Mouse (Mus musculus) large intestine, adult 2 months (tissue): ENCODE results near the gene Arxes1. TPM values are rescaled to one million over a fixed set of nuclear protein-coding genes. Genes with fewer than 3 reads are reported as not detected.

Experiments used
- polyA plus RNA-seq: library from polyadenylated mRNA; depleted of rRNA; stranded (reverse); fragments of >200 nt; gene quantifications from 2 replicates; pipeline ENCODE4 v1.2.3, GENCODE M21; 2012; rRNA removed

Gene Arxes1
- polyA plus RNA-seq, 1 experiment = 0.37 TPM

Other genes with a start within 250 kb of the Arxes1 start
- gene Bhlhb9, start 235.8 kb upstream of the Arxes1 start, polyA plus RNA-seq = 0.55 and 0.60 TPM in 2 replicates
- 0.68 and 1.3 TPM in 2 replicates for gene Gprasp2, start 194.3 kb upstream of the Arxes1 start, polyA plus RNA-seq
- gene Arxes2, start 39.5 kb upstream of the Arxes1 start, polyA plus RNA-seq = 0.89 and 0.90 TPM in 2 replicates
- 1.6 and 2.2 TPM in 2 replicates for gene Bex2, start 34.9 kb downstream of the Arxes1 start, polyA plus RNA-seq
- gene Nxf3, start 51.9 kb downstream of the Arxes1 start, polyA plus RNA-seq = not detected in 2 replicates
- gene Bex4, start 105.6 kb downstream of the Arxes1 start, polyA plus RNA-seq = 0.15 and 2.9 TPM in 2 replicates
- 2.1 and 5.3 TPM in 2 replicates for gene Tceal8, start 139.0 kb downstream of the Arxes1 start, polyA plus RNA-seq
- 0.27 and 0.30 TPM in 2 replicates for gene Tceal5, start 170.5 kb downstream of the Arxes1 start, polyA plus RNA-seq
- gene Tceal7, start 181.4 kb downstream of the Arxes1 start, polyA plus RNA-seq = not detected in 2 replicates
- 2.8 and 14.6 TPM in 2 replicates for gene Bex1, start 182.1 kb downstream of the Arxes1 start, polyA plus RNA-seq
- 11.0 and 19.8 TPM in 2 replicates for gene Tceal9, start 211.7 kb downstream of the Arxes1 start, polyA plus RNA-seq
- 24.3 and 39.6 TPM in 2 replicates for gene Bex3, start 236.9 kb downstream of the Arxes1 start, polyA plus RNA-seq